Mouse (Mus musculus): ENCODE results near the gene Astn1. TPM values are rescaled to one million over a fixed set of nuclear protein-coding genes. Genes with fewer than 3 reads are reported as not detected.

Gene Astn1
- polyA plus RNA-seq (2012; rRNA removed; ENCODE audit: low replicate concordance) = 0.50 and 0.59 TPM in 2 replicates

DNA sequence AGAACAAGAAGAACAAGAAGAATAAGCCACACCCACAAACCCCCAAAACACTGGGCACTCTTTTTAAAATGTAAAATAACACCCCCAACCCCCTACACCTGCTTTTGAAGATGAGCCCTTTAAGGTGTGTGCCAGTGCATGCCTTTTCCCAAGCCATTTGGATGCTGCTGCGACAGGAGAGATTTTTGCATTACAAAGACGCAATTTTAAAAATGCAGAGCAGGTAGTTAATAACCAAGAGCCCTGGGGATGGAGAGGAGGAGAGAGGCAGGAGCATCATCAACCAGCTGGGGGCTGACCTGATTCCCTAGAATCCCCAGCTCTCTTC, at the start of gene Astn1:
Gene Astn1, plus strand, starts transcription at position 310 of the 328 bp plus-strand sequence.

DNA sequence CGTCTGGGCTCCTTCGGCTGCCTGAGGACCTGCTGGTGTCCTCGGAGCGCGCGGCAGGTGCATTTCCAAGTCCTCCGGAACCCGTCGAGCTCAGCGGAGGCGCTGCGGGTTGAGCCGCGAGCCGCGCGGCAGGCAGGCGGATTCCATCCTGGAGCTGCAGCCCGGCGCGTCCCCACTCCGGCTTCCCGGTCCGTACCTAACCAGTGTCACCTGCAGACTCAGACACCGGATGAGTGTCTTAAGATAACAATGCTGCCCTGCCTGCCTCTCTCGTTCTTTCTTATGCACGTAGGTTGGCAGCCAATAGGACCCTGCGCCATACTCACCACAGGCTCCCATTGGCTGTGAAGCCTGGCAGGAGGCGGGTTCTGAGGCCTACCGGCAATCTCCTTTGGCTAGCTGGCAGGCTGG, 6.0 kb upstream of the Astn1 start, which contains the start of gene Brinp2:
Gene Brinp2, minus strand, starts transcription at position 276 of the 411 bp plus-strand sequence.

Other genes with a start within 250 kb of the Astn1 start
- gene Brinp2, start 5.9 kb upstream of the Astn1 start, polyA plus RNA-seq (2012; rRNA removed; ENCODE audit: low replicate concordance) = 0.08 and 0.11 TPM in 2 replicates

All from mammary gland, adult 2 months (tissue).